Mouse (Mus musculus) spleen, adult 18-20 months (tissue): ENCODE measurements around the gene Cyp4f18.
"Not testable (repeated sequence)": the region's sequence is repeated elsewhere in the genome, so short reads cannot be mapped to it uniquely, and the experiment has no call there.

Source experiments
- DNase-seq, 2 experiments: peaks; one replicate each; pipeline ENCODE4 v3.0.0; 2022; ENCODE audit warnings: mixed read lengths in 2 of 2

The Cyp4f18 gene

DNA sequence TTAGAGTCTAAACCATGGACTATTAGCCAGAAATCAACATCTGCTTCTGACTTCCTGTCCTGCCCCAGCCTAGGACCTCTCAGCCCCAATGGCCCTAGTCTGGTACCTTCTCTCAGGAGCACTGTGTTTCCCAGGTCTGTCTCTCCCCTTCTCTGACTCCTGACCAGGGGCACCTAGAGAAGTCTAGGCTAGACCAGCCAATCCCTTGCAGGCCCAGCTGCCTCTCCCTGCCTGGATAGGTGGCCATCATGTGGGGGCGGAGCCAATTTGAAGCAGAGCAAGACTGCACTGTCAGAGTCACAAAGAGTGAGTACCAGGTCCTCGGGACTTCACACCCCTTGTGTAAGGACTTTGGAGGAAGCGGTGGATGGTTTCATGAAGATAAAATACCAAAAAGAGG lies at the start of gene Cyp4f18:
Gene Cyp4f18 (minus strand): TSS at position 154 of the 400 bp plus-strand sequence.
- peak; percentile 72 to 73 for DNase-seq

GRCm38 (mm10) chr8:72057643-72058042 lies 48.2 kb upstream of the Cyp4f18 start:
- not testable (repeated sequence) for DNase-seq

GRCm38 (mm10) chr8:72054633-72055032 lies 45.2 kb upstream of the Cyp4f18 start:
- DNase-seq: not testable (repeated sequence)

DNA sequence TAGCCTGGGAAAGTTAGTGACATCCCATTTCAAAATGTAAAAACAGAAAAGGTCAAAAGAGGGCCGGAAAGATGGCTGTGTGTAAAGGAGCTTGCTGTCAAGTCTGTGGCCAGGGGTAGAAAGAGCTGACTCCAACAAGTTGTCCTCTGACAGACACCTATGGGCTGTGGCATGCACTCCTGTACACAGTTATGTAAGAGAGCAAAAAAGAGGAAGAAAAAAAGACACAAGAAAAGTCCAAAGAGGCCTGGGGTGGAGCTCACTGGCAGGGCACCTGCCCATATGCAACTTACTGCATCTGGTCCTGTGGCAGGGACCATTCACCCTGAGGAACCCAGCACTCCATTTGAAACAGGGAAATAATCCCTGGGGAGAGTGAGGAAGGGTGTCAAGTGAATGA lies 33.1 kb upstream of the Cyp4f18 start:
- DNase-seq: no peak

DNA sequence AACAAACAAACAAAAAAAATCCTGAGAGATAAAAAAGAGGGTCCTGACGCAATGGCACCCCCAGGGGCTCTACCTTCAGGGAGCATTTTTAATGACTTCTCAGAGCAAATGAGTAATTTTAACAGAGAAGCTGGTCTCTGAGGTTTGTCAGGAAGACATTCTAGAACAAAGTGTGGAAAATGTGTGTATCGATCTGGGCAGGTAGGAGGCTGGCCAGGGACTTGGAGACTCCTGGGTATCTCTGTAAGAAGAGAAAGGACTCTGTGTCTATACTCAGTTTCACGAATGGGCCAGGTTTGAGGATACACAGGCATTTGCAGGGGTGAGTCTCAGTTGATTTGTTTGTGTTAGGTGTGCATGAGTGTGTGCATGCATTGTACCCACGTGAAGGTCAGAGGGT lies 31.5 kb upstream of the Cyp4f18 start, which contains the start of gene Olfr372:
Gene Olfr372 (plus strand): TSS at position 301 of the 400 bp plus-strand sequence.
- DNase-seq: not testable (repeated sequence)

GRCm38 (mm10) chr8:72032926-72033325 lies 23.5 kb upstream of the Cyp4f18 start:
- DNase-seq: peak in 1 of 2 experiments; percentile 70

DNA sequence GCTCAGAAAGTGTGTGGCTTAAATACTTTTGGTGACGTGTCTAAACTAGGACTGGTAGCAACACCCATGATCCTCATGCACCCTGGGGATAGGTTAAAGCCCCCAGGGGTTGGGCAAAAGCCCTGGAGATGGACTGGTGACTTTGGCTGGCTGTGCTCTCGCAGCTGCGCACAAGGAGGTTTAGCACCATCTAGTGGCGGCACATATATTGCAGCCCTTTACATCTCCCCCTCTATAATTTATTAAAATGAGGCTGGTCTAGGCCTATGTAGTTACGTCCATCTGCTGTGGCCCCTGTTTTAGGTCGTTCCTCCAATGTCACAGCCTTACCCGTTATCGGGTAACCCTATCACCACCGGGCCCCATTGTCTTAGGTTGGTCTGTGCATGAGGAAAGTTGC lies 15.5 kb upstream of the Cyp4f18 start:
- DNase-seq: peak in 1 of 2 experiments; percentile 61

- DNase-seq: peak in 1 of 2 experiments; percentile 1
Observed at GRCm38 (mm10) chr8:72019816-72020215, 10.4 kb upstream of the Cyp4f18 start.

DNA sequence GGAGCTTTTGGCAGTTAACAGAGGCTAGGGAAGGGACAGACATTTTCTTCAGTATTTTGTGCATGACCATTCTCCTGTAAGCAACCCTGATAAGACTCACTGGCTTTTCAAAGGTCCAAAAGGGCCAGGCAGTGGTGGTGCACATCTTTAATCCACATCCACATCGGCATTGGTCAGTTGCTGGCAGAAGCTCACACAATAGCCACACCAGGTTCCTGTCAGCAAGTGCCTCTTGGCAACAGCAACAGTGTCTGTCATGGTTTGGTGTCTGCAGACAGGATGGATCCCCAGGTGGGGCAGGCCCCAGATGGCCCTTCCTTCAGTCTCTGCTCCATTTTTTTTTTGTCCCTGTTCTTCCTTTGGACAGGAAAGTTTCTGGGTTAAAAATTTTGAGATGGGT lies 9.6 kb upstream of the Cyp4f18 start:
- peak in 1 of 2 experiments; percentile 17 for DNase-seq

- DNase-seq: no peak
Observed at GRCm38 (mm10) chr8:72018141-72018540, 8.7 kb upstream of the Cyp4f18 start.

GRCm38 (mm10) chr8:72017339-72017738 lies 7.9 kb upstream of the Cyp4f18 start:
- DNase-seq: peak; percentile 63 to 67

DNA sequence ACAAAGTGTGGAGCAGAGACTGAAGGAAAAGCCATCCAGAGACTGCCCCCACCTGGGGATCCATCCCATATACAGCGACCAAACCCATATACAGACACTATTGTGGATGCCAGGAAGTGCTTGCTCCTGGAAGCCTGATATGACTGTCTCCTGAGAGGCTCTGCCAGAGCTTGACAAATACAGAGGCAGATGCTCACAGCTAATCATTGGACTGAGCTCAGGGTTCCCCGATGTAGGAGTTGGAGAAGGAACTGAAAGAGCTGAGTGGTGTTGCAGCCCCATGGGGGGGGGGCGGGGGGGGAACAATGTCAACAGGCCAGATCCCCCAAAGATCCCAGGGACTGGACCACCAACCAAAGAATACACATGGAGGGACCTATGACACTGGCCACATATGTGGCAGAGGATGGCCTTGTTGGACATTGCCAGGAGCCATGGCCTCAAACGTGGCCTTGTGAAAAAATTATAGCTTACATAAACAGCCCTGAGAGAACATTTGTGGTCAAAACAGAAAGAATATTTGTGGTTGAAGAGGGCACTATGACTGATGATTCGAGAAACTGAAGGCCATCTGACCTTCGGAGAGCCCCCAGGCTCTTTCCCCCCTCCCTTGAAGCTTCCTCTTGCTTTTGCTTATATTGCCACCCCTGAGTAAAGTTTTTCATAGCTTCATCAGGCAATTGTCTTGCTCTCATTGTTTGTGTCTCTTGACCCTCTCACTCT lies 4.2 kb upstream of the Cyp4f18 start:
- DNase-seq: peak; percentile 39 to 49

DNA sequence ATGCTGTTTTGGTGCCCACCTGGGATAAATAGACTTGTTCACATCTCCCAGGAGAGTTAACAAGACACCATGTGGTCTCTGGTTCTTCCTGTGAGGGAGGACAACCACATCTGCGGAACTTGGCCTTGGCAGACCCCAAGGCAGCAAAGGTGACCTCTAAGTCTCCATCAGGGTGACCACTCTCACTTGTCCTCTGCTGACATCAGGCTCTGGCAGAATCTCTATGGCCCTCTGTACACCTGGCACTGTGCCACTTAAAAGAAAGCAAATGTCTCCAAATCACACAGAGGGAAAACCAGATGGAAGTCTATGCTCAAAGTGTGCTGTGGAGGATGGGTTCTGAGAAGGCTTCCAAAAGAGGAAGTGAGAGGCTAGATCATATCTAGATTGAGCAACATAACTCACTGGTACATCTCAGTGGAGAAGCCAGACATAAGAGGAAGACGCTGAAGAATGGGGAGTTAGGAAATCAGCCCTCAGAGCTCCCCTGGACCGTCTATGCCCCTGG lies 1.2 kb downstream of the Cyp4f18 start:
- peak; percentile 62 to 68 for DNase-seq

DNA sequence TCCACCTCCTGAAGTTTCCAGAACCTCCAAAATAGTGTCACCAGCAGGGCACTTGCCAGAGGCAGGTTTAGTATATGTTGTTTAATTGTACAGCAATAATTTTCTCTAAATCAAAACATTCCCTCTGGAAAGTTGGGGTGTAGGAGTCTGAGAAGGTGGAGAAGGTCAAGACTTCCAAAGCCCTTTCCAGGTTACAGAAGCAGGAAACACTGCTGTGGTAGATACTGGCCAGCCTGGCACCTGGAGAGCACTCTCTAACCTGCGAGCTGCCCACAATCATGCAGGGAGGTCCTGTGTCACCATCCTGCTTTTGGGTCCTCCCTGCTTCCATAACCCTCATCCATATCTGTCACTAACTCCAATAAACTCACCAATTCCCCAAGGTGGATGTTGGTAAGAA lies 2.7 kb downstream of the Cyp4f18 start:
- DNase-seq: no peak

GRCm38 (mm10) chr8:72005912-72006311 lies 3.5 kb downstream of the Cyp4f18 start:
- no peak for DNase-seq

GRCm38 (mm10) chr8:72002942-72003341 lies 6.5 kb downstream of the Cyp4f18 start:
- DNase-seq: no peak

- no peak for DNase-seq
Observed at GRCm38 (mm10) chr8:72000223-72000622, 9.2 kb downstream of the Cyp4f18 start.

DNA sequence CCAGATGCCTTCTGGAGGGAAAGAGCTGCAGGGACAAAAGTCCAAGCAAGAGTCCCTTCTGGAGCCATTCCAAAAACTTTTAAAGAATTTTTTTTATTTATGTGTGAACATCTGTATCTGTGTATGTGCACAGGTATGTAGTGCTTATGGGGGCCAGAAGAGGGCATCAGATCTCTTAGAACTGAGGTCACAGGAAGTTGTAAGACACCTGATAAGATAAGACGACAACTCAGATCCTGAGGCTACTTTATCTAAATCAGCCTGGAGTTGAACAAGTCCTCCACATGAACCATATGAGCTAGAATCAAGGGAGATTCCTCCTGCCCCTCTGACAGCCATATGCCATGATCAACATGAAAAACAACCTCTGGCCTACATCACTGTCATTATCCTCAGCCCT lies 10.0 kb downstream of the Cyp4f18 start:
- no peak for DNase-seq

DNA sequence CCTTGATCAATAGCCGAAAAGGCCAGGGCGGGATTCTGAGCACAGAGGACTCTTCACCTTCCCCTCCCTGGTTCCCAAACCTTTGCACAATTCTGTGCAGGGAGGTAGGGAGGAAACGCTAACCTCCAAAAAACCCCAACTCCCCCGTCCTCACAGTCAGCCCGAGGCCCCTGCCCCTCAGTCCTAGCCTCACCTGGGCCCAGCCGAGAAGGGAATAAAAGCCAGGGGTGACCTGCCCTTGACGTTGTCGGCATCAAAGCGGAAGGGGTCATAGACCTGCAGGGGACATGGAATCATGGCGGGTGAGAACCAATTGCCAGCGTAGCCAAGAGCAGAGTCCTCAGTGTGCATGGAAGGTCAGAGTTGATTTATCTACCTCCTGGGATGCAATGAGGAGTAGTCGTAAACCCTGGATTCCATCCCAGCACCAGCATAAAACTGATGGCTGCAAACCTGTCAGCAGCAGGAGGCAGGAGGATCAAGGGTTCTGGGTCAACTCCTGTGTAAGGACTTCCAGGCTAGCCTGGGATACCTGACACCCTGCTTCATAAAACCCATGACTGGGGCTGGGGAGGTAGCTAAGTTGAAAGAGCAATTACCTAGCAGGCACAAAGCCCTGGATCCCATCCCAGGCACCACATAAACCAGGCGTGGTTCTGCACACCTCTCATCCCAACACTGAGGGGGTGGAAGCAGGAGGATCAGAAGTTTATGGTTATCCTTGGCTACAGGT lies 20.4 kb downstream of the Cyp4f18 start:
- DNase-seq: no peak

- DNase-seq: peak; percentile 36 to 57
Observed at GRCm38 (mm10) chr8:71988110-71988866, 21.1 kb downstream of the Cyp4f18 start.

GRCm38 (mm10) chr8:71984601-71985000 lies 24.8 kb downstream of the Cyp4f18 start:
- DNase-seq: no peak

DNA sequence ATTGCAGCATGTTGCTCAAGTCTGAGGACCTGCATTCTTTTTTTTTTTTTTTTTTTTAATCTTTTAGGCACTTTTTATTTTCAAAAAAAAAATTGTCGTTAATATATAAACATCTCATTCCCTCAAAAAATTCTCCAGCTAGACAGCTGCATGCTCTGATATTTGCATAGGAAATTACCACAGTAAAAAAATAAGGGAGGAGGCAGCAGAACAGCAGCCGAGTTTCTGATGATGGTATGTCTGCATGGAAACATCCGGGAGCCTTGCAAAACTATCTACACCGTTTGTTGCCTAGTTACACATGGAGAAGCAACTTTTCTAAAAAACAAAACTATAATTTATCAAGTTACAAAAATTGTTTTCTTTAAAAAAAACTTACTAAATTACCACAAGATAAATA lies 28.0 kb downstream of the Cyp4f18 start:
- no peak for DNase-seq

DNA sequence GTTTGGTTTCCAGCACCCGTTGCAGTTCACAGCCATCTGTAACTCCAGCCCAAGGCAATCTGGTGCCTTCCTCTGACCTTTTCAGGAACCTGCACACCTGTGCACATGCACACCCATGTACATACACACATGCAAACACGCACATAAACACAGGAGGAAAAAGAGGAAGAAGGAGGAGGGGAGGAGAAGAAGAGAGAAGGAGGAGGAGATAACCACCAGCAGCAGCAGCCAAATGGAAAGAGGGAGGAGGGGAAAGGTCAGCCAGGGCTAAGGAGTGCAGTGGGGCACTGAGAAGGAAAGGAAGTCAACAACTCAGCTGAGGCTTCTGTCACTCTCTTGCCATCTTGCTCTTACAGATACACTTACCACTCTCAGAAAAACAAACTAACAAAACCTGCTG lies 28.4 kb downstream of the Cyp4f18 start:
- DNase-seq: no peak
